Mouse (Mus musculus) liver, embryonic 14.5 days (tissue): Measurements from ENCODE around the gene Mark2.

Source experiments
- CTCF ChIP-seq: IDR thresholded peaks from 2 replicates; pipeline ENCODE4 v1.5.1; 2016; ENCODE audit warnings: antibody characterized with exemption, low read depth, control low read depth
- EP300 ChIP-seq: IDR thresholded peaks from 2 replicates; pipeline ENCODE4 v1.6.1; 2016; ENCODE audit warnings: antibody characterized with exemption, low read depth

DNA sequence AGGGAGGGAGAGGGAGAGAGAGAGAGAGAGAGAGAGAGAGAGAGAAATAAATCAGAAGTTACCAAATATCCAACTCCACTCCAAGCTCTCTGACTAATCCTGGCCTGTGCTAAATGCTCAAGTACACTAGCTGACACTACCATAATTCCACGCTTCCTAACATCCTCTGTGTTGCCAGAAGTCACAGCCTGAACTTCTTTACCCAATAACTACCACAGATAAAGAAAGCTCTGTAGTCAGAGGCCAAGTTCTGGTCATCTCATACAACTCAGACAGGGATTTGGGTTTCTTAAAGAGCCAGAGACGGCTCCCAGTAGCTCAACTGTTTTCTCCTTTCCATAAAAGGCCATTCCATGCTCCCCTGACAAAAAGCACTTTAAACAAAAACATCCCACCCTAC, 36.9 kb downstream of the Mark2 start:
- TF ChIP-seq CTCF (no peak), EP300 (no peak)
